Mouse (Mus musculus): Measurements from ENCODE around the gene Fam25c. TPM values are rescaled to one million over a fixed set of nuclear protein-coding genes. Genes with fewer than 3 reads are reported as not detected.

Gene Fam25c
- total and polyA plus RNA-seq, 3 experiments, result not detected

- no peaks in the 10 kb centered on the region for H3K79me2 ChIP-seq (ENCODE audit: control insufficient read depth, insufficient read depth, low read length, poor library complexity)
- TF ChIP-seq RCOR1 (IDR thresholded peaks at IDR 0.05; ENCODE audit: low read depth, low read length) (no peak), E2F4 (IDR thresholded peaks at IDR 0.05; ENCODE audit: borderline replicate concordance, low read depth, low read length) (no peak), ETS1 (IDR thresholded peaks at IDR 0.05; ENCODE audit: low read depth, low read length) (no peak), JUND (IDR thresholded peaks at IDR 0.05; ENCODE audit: low read depth, low read length) (no peak), BHLHE40 (IDR thresholded peaks at IDR 0.05; ENCODE audit: borderline replicate concordance, low read depth, low read length) (no peak), MAFK (IDR thresholded peaks at IDR 0.05; ENCODE audit: borderline replicate concordance, low read depth, low read length) (no peak), TCF12 (IDR thresholded peaks at IDR 0.05; ENCODE audit: low read depth, low read length) (no peak), POLR2AphosphoS2 (IDR thresholded peaks at IDR 0.05; ENCODE audit: low read length) (no peak), POLR2AphosphoS5 (IDR thresholded peaks at IDR 0.05; ENCODE audit: borderline replicate concordance, low read depth, low read length) (no peak), MXI1 (IDR thresholded peaks at IDR 0.05; ENCODE audit: low read depth, low read length) (no peak), MAZ (IDR thresholded peaks at IDR 0.05; ENCODE audit: low read depth, low read length) (no peak)
- H3K4me1 ChIP-seq (ENCODE audit: control insufficient read depth in 1 of 2, insufficient read depth in 2 of 2, low read length in 2 of 2), result no peaks in the 10 kb centered on the region
- H3K9me3 ChIP-seq (replicated peaks; ENCODE audit: insufficient read depth, low read length), result no peaks in the 10 kb centered on the region
- H3K9ac ChIP-seq (ENCODE audit: control insufficient read depth, low read depth, low read length, poor library complexity, severe bottlenecking), result no peak overlapping the region
- H3K4me3 ChIP-seq (ENCODE audit: control insufficient read depth in 1 of 2, insufficient read depth in 1 of 2, low read depth in 2 of 2, low read length in 2 of 2), result no peak overlapping the region
- H3K36me3 ChIP-seq (ENCODE audit: control insufficient read depth in 1 of 2, insufficient read depth in 2 of 2, low read length in 2 of 2), result no peaks in the 10 kb centered on the region
- no peak overlapping the region for H3K27ac ChIP-seq (ENCODE audit: control insufficient read depth, low read depth, low read length)
- no peaks in the 10 kb centered on the region for H3K27me3 ChIP-seq (ENCODE audit: control insufficient read depth in 1 of 2, insufficient read depth in 2 of 2, low read length in 2 of 2)
- DNase-seq (ENCODE audit: low read depth, low spot score), result no peak
Measured at GRCm38 (mm10) chr14:34373581-34373980, 18.3 kb upstream of the Fam25c start.

GRCm38 (mm10) chr14:34372646-34373045, 17.4 kb upstream of the Fam25c start:
- DNase-seq (ENCODE audit: low read depth, low spot score), result peak; percentile 23
- TF ChIP-seq RAD21 (IDR thresholded peaks at IDR 0.05; ENCODE audit: low read depth, low read length) (peak; percentile 20), CHD2 (IDR thresholded peaks at IDR 0.05; ENCODE audit: low read length) (no peak), POLR2AphosphoS5 (IDR thresholded peaks at IDR 0.05; ENCODE audit: borderline replicate concordance, low read depth, low read length) (no peak), MYC (IDR thresholded peaks at IDR 0.05; ENCODE audit: low read depth, low read length) (no peak), NELFE (IDR thresholded peaks at IDR 0.05; ENCODE audit: low read depth, low read length) (no peak), NRF1 (IDR thresholded peaks at IDR 0.05; ENCODE audit: insufficient read depth, low read depth, low read length, poor library complexity, severe bottlenecking) (no peak), ZC3H11A (IDR thresholded peaks at IDR 0.05; ENCODE audit: low read depth, low read length) (peak; percentile 11; the same call in 1 of the 2 replicates), MAFK (IDR thresholded peaks at IDR 0.05; ENCODE audit: borderline replicate concordance, low read depth, low read length) (no peak), SMC3 (IDR thresholded peaks at IDR 0.05; ENCODE audit: low read depth, low read length) (peak; percentile 45), POLR2A (IDR thresholded peaks at IDR 0.05; ENCODE audit: control insufficient read depth in 1 of 2, insufficient read depth in 1 of 2, low read depth in 1 of 2, low read length in 2 of 2, poor library complexity in 1 of 2) (no peak), CTCF (IDR thresholded peaks at IDR 0.05 in 2 of 3, conservative IDR thresholded peaks at IDR 0.05 in 1 of 3; ENCODE audit: control insufficient read depth in 1 of 3, insufficient read depth in 1 of 3, low read depth in 2 of 3, low read length in 3 of 3, poor library complexity in 1 of 3, severe bottlenecking in 1 of 3) (peak; percentile 40 to 62 (median 57); a peak in 5 of 6 replicates)
- no peaks in the 10 kb centered on the region for H3K4me1 ChIP-seq (ENCODE audit: control insufficient read depth in 1 of 2, insufficient read depth in 2 of 2, low read length in 2 of 2)
- H3K36me3 ChIP-seq (ENCODE audit: control insufficient read depth in 1 of 2, insufficient read depth in 2 of 2, low read length in 2 of 2), result no peaks in the 10 kb centered on the region
- no peaks in the 10 kb centered on the region for H3K79me2 ChIP-seq (ENCODE audit: control insufficient read depth, insufficient read depth, low read length, poor library complexity)
- no peak overlapping the region for H3K9ac ChIP-seq (ENCODE audit: control insufficient read depth, low read depth, low read length, poor library complexity, severe bottlenecking)
- no peak overlapping the region for H3K27ac ChIP-seq (ENCODE audit: control insufficient read depth, low read depth, low read length)
- H3K9me3 ChIP-seq (replicated peaks; ENCODE audit: insufficient read depth, low read length), result no peaks in the 10 kb centered on the region
- H3K27me3 ChIP-seq (ENCODE audit: control insufficient read depth in 1 of 2, insufficient read depth in 2 of 2, low read length in 2 of 2), result no peaks in the 10 kb centered on the region
- H3K4me3 ChIP-seq (ENCODE audit: control insufficient read depth in 1 of 2, insufficient read depth in 1 of 2, low read depth in 2 of 2, low read length in 2 of 2), result no peak overlapping the region

Measured in MEL (cell line).